ENCODE assay signal across 9 mouse cellular contexts in genomic region chr17:47054613-47055012, GRCm38 (mm10). TPM values are rescaled to one million over a fixed set of nuclear protein-coding genes. Genes with fewer than 3 reads are reported as not detected.
DNase-seq lines count a peak whose midpoint lies in the region; ATAC-seq and TF ChIP-seq lines count a peak whose summit lies in the region.
"Had no signal": no experiment of that assay in that cellular context is flagged by ENCODE, and none has a peak within 500 bp of the region (broad histone marks: within the 10 kb centered on the region; RNA-seq: fewer than 3 reads in every experiment).

No protein-coding gene starts in this region.

- H3K36me3 ChIP-seq in lung, postnatal 0 days (ENCODE audit: insufficient read depth, low read length): no peaks in the 10 kb centered on the region
- no peaks in the 10 kb centered on the region for H3K36me3 ChIP-seq in heart, embryonic 11.5 days (ENCODE audit: control insufficient read depth, insufficient read depth, low read length)
- H3K36me3 ChIP-seq in kidney, postnatal 0 days (ENCODE audit: insufficient read depth, low read length): no peaks in the 10 kb centered on the region
- no peaks in the 10 kb centered on the region for H3K36me3 ChIP-seq in neural tube, embryonic 15.5 days

- H3K4me1 ChIP-seq in lung, postnatal 0 days (ENCODE audit: insufficient read depth, low read depth, low read length): 0 out of 2 replicates have a peak, but pooled peaks cover under 1% of the 10 kb centered on the region
- no peaks in the 10 kb centered on the region for H3K4me1 ChIP-seq in heart, embryonic 11.5 days (ENCODE audit: control insufficient read depth, insufficient read depth, low read length)
- no peaks in the 10 kb centered on the region for H3K4me1 ChIP-seq in kidney, postnatal 0 days (replicated peaks; ENCODE audit: insufficient read depth, low read length)
- no peaks in the 10 kb centered on the region for H3K4me1 ChIP-seq in neural tube, embryonic 15.5 days

- no peak overlapping the region for H3K27ac ChIP-seq in lung, postnatal 0 days (ENCODE audit: low read length)
- 0 out of 2 replicates have a peak overlapping the region, but pooled peaks have one; percentile 12 for H3K27ac ChIP-seq in heart, embryonic 11.5 days (ENCODE audit: low read depth, low read length)
- H3K27ac ChIP-seq in kidney, postnatal 0 days: peak overlapping the region; percentile 58
- no peak overlapping the region for H3K27ac ChIP-seq in neural tube, embryonic 15.5 days (replicated peaks)

- 45% methylated on average over 11 of the region's 11 CpGs for WGBS in lung, postnatal 0 days
- 62% methylated on average over 11 of the region's 11 CpGs for WGBS in heart, embryonic 11.5 days (ENCODE audit: insufficient replicate concordance)
- 69% methylated on average over 11 of the region's 11 CpGs for WGBS in kidney, postnatal 0 days
- 88% methylated on average over 11 of the region's 11 CpGs for WGBS in neural tube, embryonic 15.5 days

- ATAC-seq in lung, postnatal 0 days: no peak
- ATAC-seq in heart, embryonic 11.5 days (replicated peaks; ENCODE audit: insufficient number of reproducible peaks, low FRiP score, low TSS enrichment): no peak
- ATAC-seq in kidney, postnatal 0 days (replicated peaks; ENCODE audit: low FRiP score, low read depth): no peak
- no peak for ATAC-seq in neural tube, embryonic 15.5 days (ENCODE audit: low FRiP score)
- ATAC-seq: Patski had no signal

- H3K27me3 ChIP-seq in lung, postnatal 0 days (replicated peaks; ENCODE audit: insufficient read depth, low read length): no peaks in the 10 kb centered on the region
- H3K27me3 ChIP-seq in heart, embryonic 11.5 days (ENCODE audit: control insufficient read depth, insufficient read depth, low read length): no peaks in the 10 kb centered on the region
- no peaks in the 10 kb centered on the region for H3K27me3 ChIP-seq in kidney, postnatal 0 days (ENCODE audit: insufficient read depth, low read length)
- no peaks in the 10 kb centered on the region for H3K27me3 ChIP-seq in neural tube, embryonic 15.5 days (replicated peaks)
- H3K27me3 ChIP-seq: Patski had no signal

- H3K4me3 ChIP-seq in lung, postnatal 0 days (ENCODE audit: low read depth, low read length): no peak overlapping the region
- H3K4me3 ChIP-seq in heart, embryonic 11.5 days (ENCODE audit: low read depth, low read length): no peak overlapping the region
- H3K4me3 ChIP-seq in kidney, postnatal 0 days (replicated peaks; ENCODE audit: low read depth, low read length): no peak overlapping the region
- no peak overlapping the region for H3K4me3 ChIP-seq in neural tube, embryonic 15.5 days (replicated peaks)

- H3K9ac ChIP-seq in lung, postnatal 0 days (replicated peaks; ENCODE audit: low read depth): no peak overlapping the region
- no peak overlapping the region for H3K9ac ChIP-seq in heart, embryonic 11.5 days (ENCODE audit: low read depth, low read length)
- no peak overlapping the region for H3K9ac ChIP-seq in kidney, postnatal 0 days (ENCODE audit: low read depth, low read length)
- H3K9ac ChIP-seq in neural tube, embryonic 15.5 days (replicated peaks): no peak overlapping the region

- DNase-seq in lung, postnatal 0 days (ENCODE audit: low spot score): peak; percentile 44
- DNase-seq in lung, postnatal 36 days: no peak
- peak; percentile 46 for DNase-seq in kidney, postnatal 0 days (ENCODE audit: low spot score)
- peak; percentile 13 for DNase-seq in right cerebral cortex, postnatal 4 days
- DNase-seq in yolk sac, embryonic 10.5 days (ENCODE audit: low spot score): no peak
- DNase-seq: cerebellum, postnatal 36 days had no signal

- no peak overlapping the region for H3K4me2 ChIP-seq in lung, postnatal 0 days (replicated peaks; ENCODE audit: low read depth, low read length)
- no peak overlapping the region for H3K4me2 ChIP-seq in heart, embryonic 11.5 days
- no peak overlapping the region for H3K4me2 ChIP-seq in kidney, postnatal 0 days (ENCODE audit: low read length)
- no peak overlapping the region for H3K4me2 ChIP-seq in neural tube, embryonic 15.5 days

- no peak for TF ChIP-seq CTCF in lung, postnatal 0 days (IDR thresholded peaks at IDR 0.05)
- TF ChIP-seq CTCF in kidney, postnatal 0 days (IDR thresholded peaks at IDR 0.05; ENCODE audit: low read depth): no peak

- TF ChIP-seq EP300 in lung, postnatal 0 days (IDR thresholded peaks at IDR 0.05): no peak

- no peaks in the 10 kb centered on the region for H3K9me3 ChIP-seq in lung, postnatal 0 days (ENCODE audit: low read length)
- no peaks in the 10 kb centered on the region; the same call in 1 of the 2 replicates for H3K9me3 ChIP-seq in heart, embryonic 11.5 days (replicated peaks; ENCODE audit: control insufficient read depth, low read length)
- H3K9me3 ChIP-seq in kidney, postnatal 0 days (replicated peaks; ENCODE audit: low read length): no peaks in the 10 kb centered on the region
- no peaks in the 10 kb centered on the region; the same call in 1 of the 2 replicates for H3K9me3 ChIP-seq in neural tube, embryonic 15.5 days (replicated peaks)

RNA-seq across cellular contexts. Expression of gene Ubr2, which starts 44.3 kb away (rescaled TPM):
- 10.7 and 11.8 TPM in 2 replicates for polyA plus RNA-seq in lung, postnatal 0 days (2015; fragmentation: Nextera tagmentation; extraction: Ambion mirVana)
- 17.9 and 18.2 TPM in 2 replicates for polyA plus RNA-seq in heart, embryonic 11.5 days (2014; fragmentation: Nextera tagmentation; extraction: Ambion mirVana)
- 11.9 TPM in 2 replicates for polyA plus RNA-seq in kidney, postnatal 0 days (2015; fragmentation: Nextera tagmentation; extraction: Ambion mirVana)
- 15.6 TPM in 2 replicates for polyA plus RNA-seq in neural tube, embryonic 15.5 days (2015; fragmentation: Nextera tagmentation; extraction: Ambion mirVana)

Comparison
In these comparisons a context has a peak if more than half of its experiments do, and no peak if none do; other contexts are left out.
1. DNase-seq: peak in lung, postnatal 0 days (single experiment), kidney, postnatal 0 days (single experiment) and right cerebral cortex, postnatal 4 days (single experiment); none in lung, postnatal 36 days (single experiment) and yolk sac, embryonic 10.5 days (single experiment).
2. H3K27ac ChIP-seq: peak in heart, embryonic 11.5 days (single experiment) and kidney, postnatal 0 days (single experiment); none in lung, postnatal 0 days (single experiment) and neural tube, embryonic 15.5 days (single experiment).